Mouse (Mus musculus) olfactory bulb, adult 2 months (tissue): ENCODE data around the gene Wipf1. TPM values are rescaled to one million over a fixed set of nuclear protein-coding genes. Genes with fewer than 3 reads are reported as not detected.

Experiments
- H3K27ac ChIP-seq: fragments of 200-500 bp; 2 replicates; pipeline ENCODE4 v1.5.1; 2012; ENCODE audit warnings: low read depth, low read length; ENCODE audit not compliant: insufficient read depth
- H3K4me1 ChIP-seq: fragments of 200-500 bp; 2 replicates; pipeline ENCODE4 v1.6.1; 2012; ENCODE audit warnings: low read length; ENCODE audit not compliant: control insufficient read depth, insufficient read depth
- H3K4me3 ChIP-seq: fragments of 200-500 bp; 2 replicates; pipeline ENCODE4 v1.5.1; 2012; ENCODE audit warnings: mild to moderate bottlenecking, low read depth, low read length, moderate library complexity; ENCODE audit not compliant: insufficient read depth
- CTCF ChIP-seq: fragments of 200-500 bp; IDR thresholded peaks from 2 replicates; pipeline ENCODE4 v1.5.1; 2012; ENCODE audit warnings: low read depth, mild to moderate bottlenecking, low read length, moderate library complexity; ENCODE audit not compliant: insufficient read depth
- POLR2A ChIP-seq: fragments of 200-500 bp; IDR thresholded peaks from 2 replicates; pipeline ENCODE4 v1.6.1; 2012; ENCODE audit warnings: mild to moderate bottlenecking, low read depth, low read length, moderate library complexity; ENCODE audit not compliant: insufficient read depth
- WGBS: fragments of 180-500 bp; shearing (Covaris S2); methylation state at CpG from one replicate; pipeline ENCODE4 v1.1.7; 2018; 5-methylcytosine and 5-hydroxymethylcytosine counted together
- polyA plus RNA-seq: library from polyadenylated mRNA; stranded (reverse); fragments of >200 nt; gene quantifications from 2 replicates; pipeline ENCODE4 v1.2.4, GENCODE M21; 2012; ENCODE audit warnings: low replicate concordance; ENCODE audit not compliant: missing spikeins, insufficient read depth, insufficient read length

Wipf1 gene
- polyA plus RNA-seq, 1 experiment, result not detected

DNA sequence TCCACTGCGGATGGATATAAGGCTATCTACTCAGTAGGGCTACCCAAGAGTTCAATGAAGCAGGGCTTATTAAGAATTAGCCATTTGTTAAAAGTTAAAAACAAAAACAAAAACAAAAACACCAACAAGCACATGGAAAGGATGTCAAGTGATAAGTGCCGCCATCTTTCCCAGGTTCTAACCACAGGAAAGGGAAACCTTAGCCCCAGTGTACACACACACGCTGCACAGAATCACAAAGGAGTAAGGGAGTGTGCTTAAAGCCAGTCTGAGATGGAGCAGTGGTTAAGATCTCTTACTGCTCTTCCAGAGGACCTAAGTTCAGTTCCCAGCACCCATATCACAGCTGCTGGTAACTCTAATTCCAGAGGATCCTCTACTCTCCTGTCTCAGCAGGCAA is 78.0 kb downstream of the Wipf1 start:
- TF ChIP-seq POLR2A, result no peak
- no peak for TF ChIP-seq CTCF
- Histone ChIP-seq H3K4me1 (peaks cover 4% of the 10 kb centered on the region), H3K27ac (no peak overlapping the region), H3K4me3 (no peak overlapping the region)
- 97% methylated on average over 3 of the region's 3 CpGs for WGBS

DNA sequence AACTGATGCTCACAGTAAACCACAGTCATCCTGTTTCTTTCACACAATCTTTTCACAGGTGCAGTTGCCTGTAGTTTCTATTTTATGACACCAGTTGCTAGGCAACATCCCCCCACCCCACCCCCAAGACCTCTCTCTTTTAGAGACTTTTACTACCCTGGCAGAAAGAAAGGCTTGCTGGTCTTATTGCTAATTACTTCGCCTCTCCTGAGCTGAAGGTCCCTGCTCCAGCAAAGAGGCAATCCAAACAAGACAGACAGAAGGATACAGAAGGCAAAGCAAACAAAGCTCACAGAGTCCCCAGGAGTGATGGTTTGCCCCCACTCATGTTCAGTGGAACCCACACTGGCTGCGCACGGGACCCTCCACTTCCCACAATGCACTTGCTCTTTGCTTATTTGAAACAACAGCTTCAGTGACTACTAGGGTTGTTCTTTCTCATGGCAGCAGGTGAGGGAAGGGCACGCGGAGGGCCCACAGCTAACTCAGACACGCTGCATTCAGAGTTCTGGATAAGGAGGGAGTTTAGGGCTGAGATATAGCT is 79.3 kb downstream of the Wipf1 start:
- 50% methylated on average over 6 of the region's 6 CpGs for WGBS
- Histone ChIP-seq H3K27ac (no peak overlapping the region), H3K4me1 (peaks cover 4% of the 10 kb centered on the region), H3K4me3 (no peak overlapping the region)
- TF ChIP-seq POLR2A, result no peak

DNA sequence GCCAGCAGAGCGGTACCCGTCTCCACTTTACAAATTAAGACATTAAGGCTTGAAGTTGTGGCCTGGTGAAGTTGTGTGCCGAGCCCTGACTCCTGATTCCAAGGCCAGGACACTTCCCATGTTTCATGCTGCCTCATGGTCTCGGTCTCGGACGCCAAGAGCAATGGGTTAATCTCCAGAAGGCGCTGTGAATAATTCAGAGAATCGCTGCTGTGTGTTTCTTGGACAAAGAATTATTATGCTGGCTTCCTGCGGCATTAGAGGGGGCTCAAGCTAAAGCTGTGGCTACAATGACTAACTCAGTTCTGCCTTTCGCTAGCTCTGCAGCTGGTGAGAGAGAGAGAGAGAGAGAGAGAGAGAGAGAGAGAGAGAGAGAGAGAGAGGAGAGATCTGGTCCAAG is 85.5 kb downstream of the Wipf1 start:
- no peak for TF ChIP-seq POLR2A
- TF ChIP-seq CTCF, result no peak
- no peak overlapping the region for H3K27ac ChIP-seq
- H3K4me1 ChIP-seq, result 0 out of 2 replicates have a peak, but pooled peaks cover 3% of the 10 kb centered on the region
- no peak overlapping the region for H3K4me3 ChIP-seq
- WGBS, result 68% methylated on average over 10 of the region's 10 CpGs

DNA sequence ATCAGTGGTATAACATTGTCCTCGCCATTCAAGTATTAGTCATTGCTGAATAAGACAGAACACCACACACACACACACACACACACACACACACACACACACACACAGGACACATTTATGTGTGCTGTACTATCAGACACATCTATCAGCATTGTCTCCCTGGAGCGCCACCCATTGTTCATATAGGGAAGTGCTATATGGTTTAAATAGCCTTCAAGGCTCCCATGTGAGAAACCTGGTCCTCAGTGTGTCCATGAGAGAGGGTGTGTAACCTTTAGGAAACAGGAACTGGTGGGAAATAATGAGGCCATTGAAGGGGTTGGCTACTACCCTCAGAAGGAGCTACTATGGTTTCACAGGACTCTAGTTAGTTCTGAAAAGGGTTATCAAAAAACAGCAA is 87.5 kb downstream of the Wipf1 start:
- peaks cover 5% of the 10 kb centered on the region; the same call in 1 of the 2 replicates for H3K4me1 ChIP-seq
- H3K4me3 ChIP-seq, result no peak overlapping the region
- H3K27ac ChIP-seq, result no peak overlapping the region
- 82% methylated on average over 2 of the region's 2 CpGs for WGBS
- no peak for TF ChIP-seq CTCF
- no peak for TF ChIP-seq POLR2A

DNA sequence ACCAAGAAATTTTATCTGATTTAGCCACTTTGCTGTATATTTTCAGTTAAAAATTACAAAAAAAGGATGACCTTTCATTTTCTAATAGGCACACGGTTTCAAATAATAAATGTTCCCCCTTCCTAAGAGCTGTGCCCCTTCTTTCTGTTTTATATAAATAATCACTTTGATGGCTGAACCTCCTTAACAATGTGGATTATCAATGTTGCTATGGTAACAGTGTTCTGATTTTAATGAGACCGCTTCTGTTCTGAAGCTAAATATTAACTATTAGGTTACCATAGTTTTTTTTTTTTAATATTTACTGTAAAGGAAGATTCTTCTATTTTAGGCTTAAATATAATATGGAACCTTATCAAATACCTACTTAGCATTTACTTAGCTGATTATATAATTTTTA is 89.2 kb downstream of the Wipf1 start:
- Histone ChIP-seq H3K27ac (no peak overlapping the region), H3K4me1 (peaks cover 5% of the 10 kb centered on the region; the same call in 1 of the 2 replicates), H3K4me3 (no peak overlapping the region)
- WGBS, result 52% methylated on average over 2 of the region's 2 CpGs
- no peak for TF ChIP-seq POLR2A
- no peak for TF ChIP-seq CTCF

DNA sequence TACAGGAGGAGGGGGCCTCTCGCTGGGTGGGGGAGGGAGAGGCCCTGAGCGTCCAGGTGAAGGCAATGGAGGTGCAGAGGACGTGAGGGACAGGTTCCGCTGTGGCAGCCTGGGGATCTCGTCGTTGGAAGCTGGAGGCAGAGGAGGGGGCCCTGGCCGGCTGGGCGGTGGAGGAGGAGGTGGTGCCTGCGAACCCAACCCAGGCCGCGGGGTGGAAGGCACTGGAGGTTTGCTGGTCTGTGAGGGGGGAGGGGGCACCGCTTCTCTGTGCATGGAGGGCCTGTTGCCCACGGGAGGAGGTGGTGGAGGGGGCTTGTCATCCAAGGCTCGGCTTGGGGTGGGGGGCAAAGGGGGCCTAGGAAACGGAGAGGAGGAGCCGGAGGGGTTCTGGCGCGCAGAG is 92.6 kb downstream of the Wipf1 start:
- TF ChIP-seq CTCF, result no peak
- TF ChIP-seq POLR2A, result no peak
- Histone ChIP-seq H3K27ac (no peak overlapping the region), H3K4me1 (peaks cover 10% of the 10 kb centered on the region), H3K4me3 (no peak overlapping the region)
- 69% methylated on average over 18 of the region's 18 CpGs for WGBS

DNA sequence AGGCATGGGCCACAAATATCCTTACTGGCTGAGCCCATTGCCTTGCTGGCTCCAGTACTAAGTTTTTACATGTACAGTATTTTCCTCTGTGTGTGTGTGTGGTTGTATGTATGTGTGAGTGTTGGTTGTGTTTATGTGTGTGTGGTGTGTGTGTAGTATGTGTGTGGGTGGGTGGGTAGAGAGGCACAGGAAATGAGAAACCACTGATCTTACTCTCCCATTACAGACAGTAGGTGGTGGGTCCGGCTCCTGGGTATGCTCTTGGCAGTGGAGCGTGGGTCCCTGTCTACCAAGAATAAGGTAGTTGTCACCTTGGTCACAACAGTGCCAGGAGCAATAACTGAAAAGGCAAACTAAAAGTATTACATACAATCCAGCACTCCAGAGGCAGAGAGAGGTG is 93.7 kb downstream of the Wipf1 start:
- H3K4me3 ChIP-seq, result no peak overlapping the region
- TF ChIP-seq CTCF (no peak), POLR2A (no peak)

DNA sequence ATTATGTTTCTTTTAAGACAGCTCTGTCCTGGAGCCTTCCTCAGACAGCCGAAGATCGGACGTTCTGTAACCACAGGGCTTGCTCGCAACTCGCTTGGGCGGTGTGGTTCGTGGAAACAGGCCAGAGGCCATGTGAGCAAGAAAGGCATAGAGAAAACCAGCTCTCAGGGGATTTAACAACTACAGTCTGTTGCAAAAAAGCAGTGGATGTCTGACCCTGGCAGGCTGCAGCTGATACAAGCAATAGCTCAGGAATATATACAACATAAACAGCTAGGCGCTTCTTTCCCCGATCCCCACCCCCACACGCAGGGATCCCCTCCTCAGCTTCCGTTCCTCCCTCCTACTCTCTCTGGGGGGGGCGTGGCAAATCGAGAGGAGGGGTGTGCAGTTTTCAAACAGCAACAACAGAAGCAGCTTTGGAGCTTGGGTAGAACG is 97.6 kb downstream of the Wipf1 start:
- TF ChIP-seq POLR2A (no peak), CTCF (no peak)
- Histone ChIP-seq H3K4me1 (peaks cover 12% of the 10 kb centered on the region), H3K27ac (peak overlapping the region; percentile 15; the same call in 1 of the 2 replicates), H3K4me3 (peak overlapping the region; percentile 25)
- 11% methylated on average over 14 of the region's 14 CpGs for WGBS

More for the DNA sequence above, 93.7 kb downstream of the Wipf1 start:
- Histone ChIP-seq H3K4me1 (peaks cover 12% of the 10 kb centered on the region), H3K27ac (no peak overlapping the region)
- WGBS, result 89% methylated on average over 2 of the region's 2 CpGs

DNA sequence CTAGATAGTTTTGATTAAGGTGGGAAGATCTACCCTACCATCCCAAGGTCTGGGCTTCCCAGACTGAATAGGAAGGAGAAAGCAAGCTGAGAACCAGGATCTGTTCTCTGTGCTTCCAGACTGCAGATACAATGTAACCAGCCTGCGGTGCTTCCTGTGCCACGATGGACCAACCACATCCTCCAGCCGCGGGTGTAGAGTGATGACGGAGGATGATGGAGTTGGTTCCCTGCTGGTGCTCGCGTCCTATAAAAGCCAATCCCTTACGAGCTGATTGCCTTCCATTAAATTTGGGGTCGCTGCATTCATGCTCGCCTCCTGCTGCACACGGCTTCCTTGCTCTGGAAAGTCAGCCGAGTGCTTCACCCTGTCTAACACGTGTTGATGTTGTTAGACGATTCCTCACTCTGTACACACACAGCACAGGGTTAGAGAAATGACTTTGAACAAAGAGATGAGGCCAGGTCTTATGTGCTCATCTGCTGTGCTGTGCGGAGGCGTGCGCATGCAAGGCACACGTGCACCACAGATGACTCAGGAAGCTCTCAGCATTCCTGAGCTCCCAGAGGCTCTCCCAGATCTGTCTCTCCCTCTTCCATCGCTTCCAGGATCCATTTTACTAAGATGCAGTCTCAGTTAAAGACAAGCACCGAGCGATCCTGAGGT is 100.6 kb downstream of the Wipf1 start:
- no peak for TF ChIP-seq CTCF
- H3K4me1 ChIP-seq, result peaks cover 12% of the 10 kb centered on the region
- 46% methylated on average over 21 of the region's 21 CpGs for WGBS

More for the DNA sequence above, 100.6 kb downstream of the Wipf1 start:
- Histone ChIP-seq H3K4me3 (no peak overlapping the region), H3K27ac (peak overlapping the region; percentile 71)
